Mouse (Mus musculus) testis, adult 2 months (tissue): ENCODE results near the gene Secisbp2l.

ENCODE experiments used
- CTCF ChIP-seq: fragments of 200-500 bp; IDR thresholded peaks from 2 replicates; pipeline ENCODE4 v1.5.1; 2012; ENCODE audit warnings: low read depth, mild to moderate bottlenecking, inconsistent platforms, low read length, moderate library complexity; ENCODE audit not compliant: control insufficient read depth, insufficient read depth, insufficient replicate concordance
- POLR2A ChIP-seq: fragments of 200-500 bp; IDR thresholded peaks from 2 replicates; pipeline ENCODE4 v1.6.1; 2012; ENCODE audit warnings: low read depth, mild to moderate bottlenecking, inconsistent platforms, low read length, moderate library complexity; ENCODE audit not compliant: control insufficient read depth

GRCm38 (mm10) chr2:125809551-125809950 lies 26.9 kb upstream of the Secisbp2l start:
- TF ChIP-seq POLR2A (no peak), CTCF (no peak)
